In the genomic region with DNA sequence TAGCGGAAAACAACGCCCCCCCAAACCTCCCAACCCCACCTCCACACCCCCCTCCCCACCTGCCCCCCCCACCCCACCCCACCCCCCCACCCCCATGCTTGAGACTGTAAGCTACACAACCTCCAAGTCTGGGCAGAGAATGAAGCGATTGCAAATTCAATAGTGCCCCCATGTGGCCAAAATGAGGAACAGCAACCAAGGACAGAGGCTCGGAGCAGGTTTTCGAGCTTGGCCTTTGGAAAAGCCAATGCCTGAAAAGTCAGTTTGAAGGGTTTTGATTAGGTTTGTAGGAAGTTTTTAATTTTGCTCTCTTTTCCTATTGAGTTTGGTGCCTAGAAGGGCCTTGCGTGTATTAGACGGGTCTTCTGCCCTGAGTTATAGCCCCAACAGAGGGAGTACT, we compare ENCODE assay signal across 8 mouse cellular contexts. TPM values are rescaled to one million over a fixed set of nuclear protein-coding genes. Genes with fewer than 3 reads are reported as not detected.
DNase-seq lines count a peak whose midpoint lies in the region; ATAC-seq and TF ChIP-seq lines count a peak whose summit lies in the region.
"Had no signal": no experiment of that assay in that cellular context is flagged by ENCODE, and none has a peak within 500 bp of the region (broad histone marks: within the 10 kb centered on the region; RNA-seq: fewer than 3 reads in every experiment).

No protein-coding gene starts in this region.

- no peak overlapping the region for H3K4me2 ChIP-seq in midbrain, embryonic 15.5 days

- H3K36me3 ChIP-seq in midbrain, embryonic 10.5 days: no peaks in the 10 kb centered on the region
- no peaks in the 10 kb centered on the region for H3K36me3 ChIP-seq in midbrain, embryonic 15.5 days (replicated peaks)
- peaks cover 0 to 5% of the 10 kb centered on the region in 2 experiments; a peak in 2 of 4 replicates for H3K36me3 ChIP-seq in MEL (ENCODE audit: control insufficient read depth in 1 of 2, insufficient read depth in 2 of 2, low read length in 2 of 2)

- H3K4me1 ChIP-seq in midbrain, embryonic 10.5 days: peaks cover 7% of the 10 kb centered on the region
- peaks cover 7% of the 10 kb centered on the region for H3K4me1 ChIP-seq in midbrain, embryonic 15.5 days
- peaks cover 0 to 21% of the 10 kb centered on the region in 2 experiments; a peak in 2 of 4 replicates for H3K4me1 ChIP-seq in MEL (ENCODE audit: control insufficient read depth in 1 of 2, insufficient read depth in 2 of 2, low read length in 2 of 2)

- TF ChIP-seq RAD21 in MEL (IDR thresholded peaks at IDR 0.05; ENCODE audit: low read depth, low read length): peak; percentile 77

- no peak overlapping the region for H3K4me3 ChIP-seq in midbrain, embryonic 10.5 days
- H3K4me3 ChIP-seq in midbrain, embryonic 15.5 days: no peak overlapping the region
- no peak overlapping the region for H3K4me3 ChIP-seq in MEL (ENCODE audit: control insufficient read depth in 1 of 2, insufficient read depth in 1 of 2, low read depth in 2 of 2, low read length in 2 of 2)
- H3K4me3 ChIP-seq: myocyte had no signal

- TF ChIP-seq EP300 in MEL (IDR thresholded peaks at IDR 0.05; ENCODE audit: low read depth in 1 of 2, low read length in 2 of 2): no peak

- no peak overlapping the region for H3K9ac ChIP-seq in midbrain, embryonic 15.5 days
- H3K9ac ChIP-seq in MEL (ENCODE audit: control insufficient read depth, low read depth, low read length, poor library complexity, severe bottlenecking): no peak overlapping the region; the same call in 1 of the 2 replicates

- no peaks in the 10 kb centered on the region; the same call in 1 of the 2 replicates for H3K9me3 ChIP-seq in midbrain, embryonic 10.5 days (replicated peaks)
- H3K9me3 ChIP-seq in midbrain, embryonic 15.5 days: no peaks in the 10 kb centered on the region
- no peaks in the 10 kb centered on the region for H3K9me3 ChIP-seq in MEL (replicated peaks; ENCODE audit: insufficient read depth, low read length)

- H3K27me3 ChIP-seq in midbrain, embryonic 10.5 days (ENCODE audit: low read depth, poor library complexity, severe bottlenecking): no peaks in the 10 kb centered on the region
- H3K27me3 ChIP-seq in midbrain, embryonic 15.5 days (replicated peaks): no peaks in the 10 kb centered on the region
- H3K27me3 ChIP-seq in MEL (ENCODE audit: control insufficient read depth in 1 of 2, insufficient read depth in 2 of 2, low read length in 2 of 2): no peaks in the 10 kb centered on the region

- H3K27ac ChIP-seq in midbrain, embryonic 10.5 days (replicated peaks): no peak overlapping the region
- no peak overlapping the region for H3K27ac ChIP-seq in midbrain, embryonic 15.5 days
- H3K27ac ChIP-seq in MEL (ENCODE audit: control insufficient read depth, low read depth, low read length): no peak overlapping the region

- DNase-seq in midbrain, embryonic 10.5 days (ENCODE audit: low spot score): peak; percentile 58
- DNase-seq in MEL (ENCODE audit: low read depth, low spot score): peak; percentile 72
- DNase-seq in brain, embryonic 14.5 days (ENCODE audit: low read depth): peak; percentile 57
- peak; percentile 27 to 78 for DNase-seq in frontal cortex, adult 2 months (ENCODE audit: extremely low spot score in 1 of 2, low spot score in 1 of 2)
- DNase-seq in layer of hippocampus, adult 8-10 months (ENCODE audit: low spot score in 2 of 2): peak; percentile 31 to 53
- DNase-seq in natural killer cell, adult 2 months (ENCODE audit: low spot score in 2 of 2): peak; percentile 42 to 49

- 9% methylated on average over 7 of the region's 7 CpGs for WGBS in midbrain, embryonic 10.5 days
- WGBS in midbrain, embryonic 15.5 days: 12% methylated on average over 7 of the region's 7 CpGs

- no peaks in the 10 kb centered on the region for H3K79me2 ChIP-seq in MEL (ENCODE audit: control insufficient read depth, insufficient read depth, low read length, poor library complexity)

- no peak for TF ChIP-seq POLR2A in MEL (IDR thresholded peaks at IDR 0.05; ENCODE audit: control insufficient read depth in 1 of 2, insufficient read depth in 1 of 2, low read depth in 1 of 2, low read length in 2 of 2, poor library complexity in 1 of 2)
- no peak for TF ChIP-seq POLR2A in brain, embryonic 14.5 days (IDR thresholded peaks at IDR 0.05; ENCODE audit: borderline replicate concordance, extremely low read depth, insufficient read depth, insufficient read length, poor library complexity, severe bottlenecking)

- ATAC-seq in midbrain, embryonic 15.5 days (replicated peaks): no peak

- TF ChIP-seq CTCF in MEL (IDR thresholded peaks at IDR 0.05 in 2 of 3, conservative IDR thresholded peaks at IDR 0.05 in 1 of 3; ENCODE audit: control insufficient read depth in 1 of 3, insufficient read depth in 1 of 3, low read depth in 2 of 3, low read length in 3 of 3, poor library complexity in 1 of 3, severe bottlenecking in 1 of 3): peak; percentile 68 to 79 (median 78)
- peak; percentile 86 for TF ChIP-seq CTCF in brain, embryonic 14.5 days (IDR thresholded peaks at IDR 0.05; ENCODE audit: borderline replicate concordance, extremely low read depth, insufficient read depth, insufficient read length)

TF ChIP-seq in MEL, 35 proteins besides CTCF, POLR2A, EP300 and RAD21:
- TF ChIP-seq MAZ (IDR thresholded peaks at IDR 0.05; ENCODE audit: low read depth, low read length): 0 out of 2 replicates have a peak, but pooled peaks have one; percentile 19
- peak; percentile 54 for TF ChIP-seq ZC3H11A (IDR thresholded peaks at IDR 0.05; ENCODE audit: low read depth, low read length)
- no peak for TF ChIP-seq ZKSCAN1 (IDR thresholded peaks at IDR 0.05; ENCODE audit: low read depth, low read length)
- TF ChIP-seq TBP (IDR thresholded peaks at IDR 0.05; ENCODE audit: low read depth, low read length): no peak
- no peak for TF ChIP-seq MYB (IDR thresholded peaks at IDR 0.05; ENCODE audit: low read depth, low read length)
- TF ChIP-seq ZNF384 (IDR thresholded peaks at IDR 0.05; ENCODE audit: low read depth, low read length): no peak
- 0 out of 2 replicates have a peak, but pooled peaks have one; percentile 20 for TF ChIP-seq BHLHE40 (IDR thresholded peaks at IDR 0.05; ENCODE audit: borderline replicate concordance, low read depth, low read length)
- peak; percentile 58 for TF ChIP-seq SMC3 (IDR thresholded peaks at IDR 0.05; ENCODE audit: low read depth, low read length)

RNA-seq across cellular contexts. Expression of a gene that starts 49.4 kb away (rescaled TPM):
- 11.9 and 13.5 TPM in 2 replicates for polyA plus RNA-seq in midbrain, embryonic 10.5 days (2016; fragmentation: Nextera tagmentation; extraction: Ambion mirVana)
- 31.6 and 32.2 TPM in 2 replicates for polyA plus RNA-seq in midbrain, embryonic 15.5 days (2015; fragmentation: Nextera tagmentation; extraction: Ambion mirVana)
- not detected in 2 replicates for total RNA-seq in MEL (2012; rRNA removed)
- not detected for polyA plus RNA-seq in MEL (2012; ENCODE audit: insufficient read depth in 1 of 2, insufficient read length in 2 of 2, low read depth in 1 of 2, low replicate concordance in 2 of 2, missing spikeins in 1 of 2)
- polyA plus RNA-seq in brain, embryonic 14.5 days (2012; rRNA removed): 94.2 and 106 TPM in 2 replicates
- 53.7 and 57.4 TPM in 2 replicates for polyA plus RNA-seq in frontal cortex, adult 2 months (2012; rRNA removed)
- 10 to 100 TPM; 69.0 to 77.4 (median 72.4) TPM for total RNA-seq in layer of hippocampus, adult 8-10 months (2022)
- polyA plus RNA-seq: myocyte had no signal

RNA-seq across cellular contexts. Expression of a gene that starts 53.5 kb away (rescaled TPM):
- 16.8 and 17.5 TPM in 2 replicates for polyA plus RNA-seq in midbrain, embryonic 10.5 days (2016; fragmentation: Nextera tagmentation; extraction: Ambion mirVana)
- polyA plus RNA-seq in midbrain, embryonic 15.5 days (2015; fragmentation: Nextera tagmentation; extraction: Ambion mirVana): 19.9 and 23.1 TPM in 2 replicates
- total RNA-seq in MEL (2012; rRNA removed): 7.9 and 8.5 TPM in 2 replicates
- 10 to 100 TPM in 1 of 2 experiments, not detected in 1; 13.4 TPM for polyA plus RNA-seq in MEL (2012; ENCODE audit: insufficient read depth in 1 of 2, insufficient read length in 2 of 2, low read depth in 1 of 2, low replicate concordance in 2 of 2, missing spikeins in 1 of 2)
- 14.6 and 14.8 TPM in 2 replicates for polyA plus RNA-seq in brain, embryonic 14.5 days (2012; rRNA removed)
- polyA plus RNA-seq in frontal cortex, adult 2 months (2012; rRNA removed): 21.5 and 22.1 TPM in 2 replicates
- 10 to 100 TPM; 25.3 to 30.4 (median 26.5) TPM for total RNA-seq in layer of hippocampus, adult 8-10 months (2022)

Comparison
In these comparisons a context has a peak if more than half of its experiments do, and no peak if none do; other contexts are left out.
1. RNA of a gene that starts 49.4 kb away (polyA plus RNA-seq): 94.2 to 106 TPM in brain, embryonic 14.5 days, 53.7 to 57.4 TPM in frontal cortex, adult 2 months, 31.6 to 32.2 TPM in midbrain, embryonic 15.5 days and 11.9 to 13.5 TPM in midbrain, embryonic 10.5 days; not detected in MEL; every median in the first group is over 10 times any median in the second.
2. Peak in every context shown above with its lines, with median percentiles within 50 percentile points of each other: DNase-seq.